Mouse (Mus musculus) CH12.LX (cell line): ENCODE data around the gene Rita1. TPM values are rescaled to one million over a fixed set of nuclear protein-coding genes. Genes with fewer than 3 reads are reported as not detected.

ENCODE experiments used
- DNase-seq: peaks from one replicate; pipeline ENCODE4 v3.0.0-alpha.2; 2013; ENCODE audit errors: extremely low read depth
- H3K27ac ChIP-seq: 2 replicates; pipeline ENCODE4 v1.5.1; 2012; ENCODE audit warnings: low read depth, mild to moderate bottlenecking, control low read depth, moderate library complexity; ENCODE audit not compliant: insufficient read depth
- H3K27me3 ChIP-seq: replicated peaks from 2 replicates; pipeline ENCODE3; 2012; ENCODE audit warnings: inconsistent platforms
- H3K36me3 ChIP-seq, 2 experiments: replicated peaks in 1 of 2; 2 replicates each; pipeline versions ENCODE3 to v1.6.1; 2012; ENCODE audit warnings: inconsistent platforms in 1 of 2, low read length in 1 of 2, mild to moderate bottlenecking in 1 of 2, mixed read lengths in 1 of 2, moderate library complexity in 1 of 2; ENCODE audit not compliant: control insufficient read depth in 1 of 2, insufficient read depth in 1 of 2
- H3K4me1 ChIP-seq, 2 experiments: 2 replicates each; pipeline ENCODE4 v1.6.1; 2012; ENCODE audit warnings: inconsistent platforms in 1 of 2, moderate library complexity in 1 of 2; ENCODE audit not compliant: insufficient read depth in 2 of 2, control insufficient read depth in 1 of 2
- H3K4me2 ChIP-seq: 2 replicates; pipeline ENCODE4 v1.6.1; 2012; ENCODE audit warnings: low read depth, mild to moderate bottlenecking, control low read depth; ENCODE audit not compliant: poor library complexity, insufficient read depth, severe bottlenecking
- H3K4me3 ChIP-seq, 3 experiments: fragments of 150-350 bp in 1 of 3; sonication (generic) in 1 of 3; replicated peaks in 1 of 3; 2 replicates each; pipeline versions ENCODE3 to v1.5.1; 2011 to 2012; ENCODE audit warnings: low read depth in 2 of 3, low read length in 2 of 3, mild to moderate bottlenecking in 2 of 3, moderate library complexity in 2 of 3, control low read depth in 1 of 3, improper control_type of control experiment in 1 of 3, inconsistent platforms in 1 of 3, mixed read lengths in 1 of 3; ENCODE audit not compliant: poor library complexity in 1 of 3
- H3K79me2 ChIP-seq: replicated peaks from 2 replicates; pipeline ENCODE4 v1.6.1; 2012; ENCODE audit warnings: mild to moderate bottlenecking, moderate library complexity; ENCODE audit not compliant: control insufficient read depth, poor library complexity, insufficient read depth, severe bottlenecking; ENCODE audit errors: extremely low read depth
- H3K9ac ChIP-seq: 2 replicates; pipeline ENCODE4 v1.6.1; 2012; ENCODE audit warnings: low read depth, mild to moderate bottlenecking, control low read depth, moderate library complexity; ENCODE audit not compliant: insufficient read depth
- H3K9me3 ChIP-seq: replicated peaks from 2 replicates; pipeline ENCODE3; 2012; ENCODE audit warnings: low read length, inconsistent platforms, mixed read lengths
- CHD2 ChIP-seq: IDR thresholded peaks from 2 replicates; pipeline ENCODE4 v1.6.1; 2011; ENCODE audit warnings: low read length, improper control_type of control experiment
- EP300 ChIP-seq: IDR thresholded peaks from 2 replicates; pipeline ENCODE4 v1.6.1; 2011; ENCODE audit warnings: low read length, improper control_type of control experiment
- GABPA ChIP-seq: IDR thresholded peaks from 2 replicates; pipeline ENCODE4 v1.6.1; 2012; ENCODE audit warnings: low read depth, low read length, improper control_type of control experiment, inconsistent platforms; ENCODE audit not compliant: insufficient replicate concordance
- HCFC1 ChIP-seq: IDR thresholded peaks from 2 replicates; pipeline ENCODE4 v1.6.1; 2012; ENCODE audit warnings: low read depth, mild to moderate bottlenecking, inconsistent platforms, low read length, improper control_type of control experiment
- MAFK ChIP-seq: IDR thresholded peaks from 2 replicates; pipeline ENCODE4 v1.6.1; 2011; ENCODE audit warnings: low read length, improper control_type of control experiment; ENCODE audit not compliant: insufficient replicate concordance
- MAX ChIP-seq: IDR thresholded peaks from 2 replicates; pipeline ENCODE4 v1.6.1; 2011; ENCODE audit warnings: low read length, improper control_type of control experiment
- MAZ ChIP-seq: IDR thresholded peaks from 2 replicates; pipeline ENCODE4 v1.6.1; 2012; ENCODE audit warnings: low read depth, mild to moderate bottlenecking, inconsistent platforms, low read length, improper control_type of control experiment, moderate library complexity
- MXI1 ChIP-seq: IDR thresholded peaks from 2 replicates; pipeline ENCODE4 v1.6.1; 2011; ENCODE audit warnings: mild to moderate bottlenecking, low read depth, low read length, improper control_type of control experiment
- NRF1 ChIP-seq: IDR thresholded peaks from 2 replicates; pipeline ENCODE4 v1.6.1; 2014; ENCODE audit warnings: low read depth, mild to moderate bottlenecking, inconsistent platforms, low read length, improper control_type of control experiment, moderate library complexity
- POLR2AphosphoS2 ChIP-seq: IDR thresholded peaks from 2 replicates; pipeline ENCODE4 v1.6.1; 2011; ENCODE audit warnings: low read depth, low read length, improper control_type of control experiment
- RCOR1 ChIP-seq: conservative IDR thresholded peaks from 2 replicates; pipeline ENCODE4 v1.6.1; 2012; ENCODE audit warnings: low read depth, mild to moderate bottlenecking, inconsistent platforms, low read length, improper control_type of control experiment
- SMC3 ChIP-seq: IDR thresholded peaks from 2 replicates; pipeline ENCODE4 v1.6.1; 2011; ENCODE audit warnings: low read depth, low read length, improper control_type of control experiment
- TBP ChIP-seq: conservative IDR thresholded peaks from 2 replicates; pipeline ENCODE4 v1.6.1; 2011; ENCODE audit warnings: low read depth, low read length, improper control_type of control experiment
- TCF12 ChIP-seq: IDR thresholded peaks from 2 replicates; pipeline ENCODE4 v1.6.1; 2014; ENCODE audit warnings: low read depth, mild to moderate bottlenecking, inconsistent platforms, low read length, improper control_type of control experiment
- USF1 ChIP-seq: IDR thresholded peaks from 2 replicates; pipeline ENCODE4 v1.6.1; 2014; ENCODE audit warnings: low read depth, mild to moderate bottlenecking, inconsistent platforms, low read length, improper control_type of control experiment
- ZC3H11A ChIP-seq: IDR thresholded peaks from 2 replicates; pipeline ENCODE4 v1.6.1; 2012; ENCODE audit warnings: low read depth, mild to moderate bottlenecking, inconsistent platforms, low read length, improper control_type of control experiment
- ZKSCAN1 ChIP-seq: IDR thresholded peaks from 2 replicates; pipeline ENCODE4 v1.6.1; 2012; ENCODE audit warnings: low read depth, inconsistent platforms, low read length, improper control_type of control experiment, borderline replicate concordance
- dilution Hi-C: fragments of 300-500 bp; cut with MboI; formaldehyde crosslinking; loops from 2 replicates; pipeline ENCODE4 v1.14.3; 2020; ENCODE audit warnings: low sequenced_read_pairs; ENCODE audit not compliant: extremely low pct_unique_long_range_greater_than_20kb, extremely low pct_ligation_motif_present
- in situ Hi-C: fragments of 300-500 bp; cut with MboI; formaldehyde crosslinking; loops from 3 replicates; pipeline ENCODE4 v1.14.3; 2019; ENCODE audit warnings: low sequenced_read_pairs, low pct_ligation_motif_present, low pct_unique_long_range_greater_than_20kb, mixed read lengths
- polyA plus RNA-seq: library from polyadenylated mRNA; unstranded; fragments of >175 nt; gene quantifications from 2 replicates; pipeline ENCODE4 v1.2.1, GENCODE M21; 2012; ENCODE audit warnings: low read depth; ENCODE audit not compliant: insufficient read length
- total RNA-seq, 2 experiments: library from RNA; depleted of rRNA; stranded (reverse); fragments of 300-350 nt in 1 of 2; fragments of >200 nt in 1 of 2; gene quantifications; 2 replicates each; pipeline ENCODE4 v1.2.3; 2012 to 2014

Rita1 gene
- total and polyA plus RNA-seq, 3 experiments: 6.3 to 10.2 (median 7.3) TPM

DNA sequence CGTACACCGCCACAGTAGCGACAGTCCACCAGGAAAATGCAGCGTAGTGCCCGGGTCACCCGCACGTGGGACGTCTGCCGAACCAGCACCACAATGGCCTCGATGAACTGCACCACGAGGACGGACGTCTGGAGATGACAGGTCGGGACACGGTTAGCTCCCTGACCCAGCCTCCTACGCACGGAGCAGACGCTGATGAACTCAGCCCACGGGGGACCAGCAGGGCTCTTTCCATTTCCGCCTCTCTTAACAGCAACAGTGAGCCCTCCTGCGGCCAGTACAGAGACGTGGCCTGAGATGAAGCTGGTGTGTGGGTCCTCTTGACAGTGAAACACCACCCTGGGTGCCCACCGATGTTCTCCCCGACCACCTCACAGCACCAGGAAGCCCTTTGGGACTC, 56.5 kb downstream of the Rita1 start:
- Histone ChIP-seq H3K79me2 (no peaks in the 10 kb centered on the region), H3K9ac (no peak overlapping the region), H3K4me1 (peaks cover 0 to 14% of the 10 kb centered on the region in 2 experiments; a peak in 2 of 4 replicates), H3K36me3 (peaks cover 3 to 51% of the 10 kb centered on the region in 2 experiments), H3K4me2 (no peak overlapping the region), H3K27ac (no peak overlapping the region), H3K4me3 (no peak overlapping the region), H3K9me3 (no peaks in the 10 kb centered on the region), H3K27me3 (no peaks in the 10 kb centered on the region)
- TF ChIP-seq GABPA: no peak
- no peak for TF ChIP-seq HCFC1
- no peak for TF ChIP-seq TCF12
- no peak for TF ChIP-seq TBP
- no peak for TF ChIP-seq MAFK
- TF ChIP-seq MXI1: no peak
- dilution Hi-C loops: no loop called here
- in situ Hi-C loops: no loop called here
- no peak for DNase-seq

DNA sequence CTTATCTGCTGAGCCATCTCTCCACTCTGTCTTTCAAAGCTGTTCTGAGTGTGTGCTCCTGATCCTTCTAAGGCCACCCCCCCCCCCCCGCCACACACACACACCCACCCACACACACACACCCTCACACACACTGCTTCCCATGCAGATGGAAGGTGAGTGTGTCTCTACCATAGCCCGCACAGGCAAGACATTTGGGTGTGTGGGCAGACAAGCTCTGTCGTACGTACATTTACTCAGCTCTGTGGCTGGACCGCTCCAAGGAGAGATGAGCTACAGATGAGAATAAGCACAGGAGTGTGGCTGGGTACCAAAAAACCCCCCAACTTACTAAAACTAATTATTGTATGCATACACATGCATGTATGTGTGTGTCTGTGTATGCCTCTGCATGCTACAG, 61.7 kb downstream of the Rita1 start:
- no peaks in the 10 kb centered on the region for H3K79me2 ChIP-seq
- no peaks in the 10 kb centered on the region for H3K9me3 ChIP-seq
- no peak overlapping the region for H3K4me2 ChIP-seq
- H3K27ac ChIP-seq: no peak overlapping the region
- H3K9ac ChIP-seq: no peak overlapping the region
- peaks cover 0 to 9% of the 10 kb centered on the region in 2 experiments; a peak in 2 of 4 replicates for H3K4me1 ChIP-seq
- H3K27me3 ChIP-seq: no peaks in the 10 kb centered on the region
- peaks cover 2 to 46% of the 10 kb centered on the region in 2 experiments for H3K36me3 ChIP-seq
- TF ChIP-seq RCOR1: no peak
- no peak for TF ChIP-seq MAFK
- TF ChIP-seq NRF1: no peak
- dilution Hi-C loops (no loop called here), in situ Hi-C loops (no loop called here)
- no peak overlapping the region for H3K4me3 ChIP-seq
- DNase-seq: no peak

DNA sequence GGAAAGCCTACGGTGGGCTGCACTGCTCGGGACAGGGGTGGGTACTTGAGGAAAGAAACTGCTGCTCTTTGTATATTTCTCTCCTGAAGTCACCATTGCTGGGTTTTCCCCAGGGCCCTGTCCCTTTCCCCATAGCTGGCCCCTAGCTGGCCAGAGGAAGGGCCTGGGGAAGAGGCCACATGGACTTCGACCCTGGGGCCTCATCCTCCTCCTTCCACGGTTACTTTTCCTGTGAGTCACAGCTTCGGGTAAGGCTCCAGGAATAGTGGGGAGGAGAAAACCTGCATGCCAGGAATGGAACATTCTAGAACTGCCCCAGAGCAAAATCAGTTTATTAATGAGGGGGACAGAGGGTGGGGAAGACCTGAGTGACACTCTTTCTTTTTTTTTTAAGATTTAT, 62.3 kb downstream of the Rita1 start:
- Histone ChIP-seq H3K9ac (no peak overlapping the region), H3K36me3 (peaks cover 0 to 42% of the 10 kb centered on the region in 2 experiments), H3K27ac (no peak overlapping the region), H3K27me3 (no peaks in the 10 kb centered on the region), H3K4me3 (no peak overlapping the region), H3K9me3 (no peaks in the 10 kb centered on the region), H3K4me2 (no peak overlapping the region), H3K79me2 (no peaks in the 10 kb centered on the region), H3K4me1 (peaks cover 0 to 9% of the 10 kb centered on the region in 2 experiments; a peak in 2 of 4 replicates)
- TF ChIP-seq CHD2 (no peak), POLR2AphosphoS2 (no peak), MAZ (no peak), MAX (no peak), USF1 (no peak), SMC3 (no peak), EP300 (no peak), ZKSCAN1 (no peak), ZC3H11A (no peak), NRF1 (no peak), TBP (no peak)
- in situ Hi-C loops (no loop called here), dilution Hi-C loops (no loop called here)
- DNase-seq: no peak
